Mouse (Mus musculus) spleen, adult 2 months (tissue): ENCODE data around the gene Pkp3.

Experiments used
- CTCF ChIP-seq: fragments of 200-500 bp; IDR thresholded peaks from 2 replicates; pipeline ENCODE4 v1.5.1; 2011; ENCODE audit warnings: mild to moderate bottlenecking, inconsistent platforms; ENCODE audit not compliant: insufficient read depth, insufficient read length, insufficient replicate concordance; ENCODE audit errors: extremely low read depth
- POLR2A ChIP-seq: fragments of 200-500 bp; IDR thresholded peaks from 2 replicates; pipeline ENCODE4 v1.6.1; 2011; ENCODE audit warnings: low read depth, low read length, inconsistent platforms

GRCm38 (mm10) chr7:141062525-141062924, 15.5 kb upstream of the Pkp3 start:
- TF ChIP-seq CTCF: no peak
- TF ChIP-seq POLR2A: no peak
